Mouse (Mus musculus): Measurements from ENCODE around the gene Pkd1l3. TPM values are rescaled to one million over a fixed set of nuclear protein-coding genes. Genes with fewer than 3 reads are reported as not detected.

The Pkd1l3 gene
- polyA plus RNA-seq, 1 experiment from 2014 or later: 0.21 TPM

DNA sequence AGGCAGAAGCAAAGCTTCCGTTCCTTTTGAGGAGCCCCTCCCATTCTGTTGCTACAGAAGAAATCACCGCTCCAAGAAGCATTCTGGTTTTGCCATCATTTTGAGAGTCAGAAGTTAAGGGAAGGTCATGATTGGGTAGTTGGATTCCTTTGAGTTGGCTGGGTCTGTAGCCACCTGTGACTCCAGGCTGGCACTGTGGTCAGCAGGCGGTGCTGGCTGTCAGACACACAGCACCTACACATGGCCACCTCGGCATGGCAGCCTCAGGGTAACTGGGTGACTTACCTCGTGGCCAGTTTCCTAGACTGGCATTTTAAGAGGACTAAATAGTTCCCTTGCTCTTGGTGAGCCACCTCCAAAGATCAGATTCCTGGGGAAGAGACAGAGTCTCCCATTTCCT, 26.9 kb downstream of the Pkd1l3 start:
- no peaks in the 10 kb centered on the region for H3K9me3 ChIP-seq
- H3K4me1 ChIP-seq: no peaks in the 10 kb centered on the region
- no peak for DNase-seq (ENCODE audit: extremely low spot score, low spot score)
- no peak overlapping the region for H3K27ac ChIP-seq
- WGBS: 86% methylated on average over 5 of the region's 5 CpGs
- H3K36me3 ChIP-seq (replicated peaks): no peaks in the 10 kb centered on the region
- H3K4me3 ChIP-seq: no peak overlapping the region
- no peaks in the 10 kb centered on the region for H3K27me3 ChIP-seq (ENCODE audit: poor library complexity, severe bottlenecking)

DNA sequence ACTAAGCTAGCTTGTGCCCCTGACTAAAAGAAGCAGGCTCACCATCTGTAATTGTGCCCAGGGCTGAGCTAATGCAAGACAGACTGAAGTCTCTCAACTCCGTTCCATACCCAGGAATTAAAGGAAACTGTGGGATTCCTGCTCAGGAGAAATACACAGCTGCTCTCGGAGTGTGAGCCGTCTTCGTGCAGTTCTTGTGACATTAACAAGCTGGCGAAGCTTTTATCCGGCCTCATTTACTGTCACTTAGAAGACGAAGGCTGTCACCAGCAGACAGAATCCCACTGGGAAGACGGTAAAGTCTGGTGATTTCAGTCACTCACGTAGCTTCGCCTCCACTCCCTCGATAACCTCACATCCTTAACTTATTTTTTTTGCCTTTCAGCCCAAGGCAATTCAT, 33.0 kb downstream of the Pkd1l3 start:
- WGBS: 85% methylated on average over 11 of the region's 11 CpGs
- H3K27me3 ChIP-seq (ENCODE audit: poor library complexity, severe bottlenecking): no peaks in the 10 kb centered on the region
- H3K36me3 ChIP-seq (replicated peaks): no peaks in the 10 kb centered on the region
- DNase-seq (ENCODE audit: extremely low spot score, low spot score): no peak
- H3K4me3 ChIP-seq: no peak overlapping the region
- H3K27ac ChIP-seq: no peak overlapping the region
- no peaks in the 10 kb centered on the region for H3K4me1 ChIP-seq
- no peaks in the 10 kb centered on the region for H3K9me3 ChIP-seq

DNA sequence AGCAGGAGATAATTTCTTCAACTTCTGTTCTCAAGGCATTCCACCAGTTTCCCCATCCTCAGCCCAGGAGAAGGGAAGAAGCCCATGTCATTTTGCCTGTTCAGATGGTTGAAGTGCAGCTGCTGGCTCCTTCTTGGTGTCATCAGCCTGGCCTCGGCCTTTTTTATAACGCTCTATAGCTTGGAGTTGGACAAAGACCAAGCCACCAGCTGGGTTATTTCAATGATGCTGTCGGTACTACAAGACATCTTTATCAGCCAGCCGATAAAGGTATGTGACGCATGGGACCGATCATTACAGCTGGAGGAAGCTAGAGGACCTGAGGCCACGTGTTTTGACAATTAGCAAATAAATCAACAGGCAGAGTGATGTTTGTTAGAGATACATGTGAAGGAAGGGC, 34.2 kb downstream of the Pkd1l3 start:
- H3K4me1 ChIP-seq: no peaks in the 10 kb centered on the region
- no peak for DNase-seq (ENCODE audit: extremely low spot score, low spot score)
- 91% methylated on average over 7 of the region's 7 CpGs for WGBS
- H3K27me3 ChIP-seq (ENCODE audit: poor library complexity, severe bottlenecking): no peaks in the 10 kb centered on the region
- H3K27ac ChIP-seq: no peak overlapping the region
- no peaks in the 10 kb centered on the region for H3K36me3 ChIP-seq (replicated peaks)
- no peaks in the 10 kb centered on the region for H3K9me3 ChIP-seq
- H3K4me3 ChIP-seq: no peak overlapping the region

DNA sequence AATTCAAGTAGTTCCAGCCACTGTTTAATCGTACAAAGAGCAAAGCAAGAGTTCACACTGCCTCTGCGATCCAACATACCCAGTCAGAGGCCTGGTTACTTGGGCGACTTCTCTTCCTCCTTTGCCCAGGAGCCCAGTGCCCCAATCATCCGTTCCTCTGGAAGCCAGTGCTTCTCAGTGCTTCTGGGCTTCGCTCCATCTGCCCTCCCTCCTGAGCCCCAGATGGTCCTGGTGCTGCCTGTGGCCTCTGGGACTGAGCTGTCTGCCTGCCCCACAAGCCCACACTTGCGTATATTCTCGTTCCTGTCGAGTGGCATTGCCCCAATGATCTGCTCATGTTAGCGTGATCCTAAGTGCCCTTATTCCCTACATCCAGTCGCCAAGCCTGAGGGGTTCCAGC, 36.5 kb downstream of the Pkd1l3 start:
- no peaks in the 10 kb centered on the region for H3K27me3 ChIP-seq (ENCODE audit: poor library complexity, severe bottlenecking)
- WGBS: 81% methylated on average over 10 of the region's 10 CpGs
- DNase-seq (ENCODE audit: extremely low spot score, low spot score): no peak
- H3K36me3 ChIP-seq (replicated peaks): no peaks in the 10 kb centered on the region
- H3K9me3 ChIP-seq: no peaks in the 10 kb centered on the region
- H3K27ac ChIP-seq: no peak overlapping the region
- no peaks in the 10 kb centered on the region for H3K4me1 ChIP-seq
- no peak overlapping the region for H3K4me3 ChIP-seq

DNA sequence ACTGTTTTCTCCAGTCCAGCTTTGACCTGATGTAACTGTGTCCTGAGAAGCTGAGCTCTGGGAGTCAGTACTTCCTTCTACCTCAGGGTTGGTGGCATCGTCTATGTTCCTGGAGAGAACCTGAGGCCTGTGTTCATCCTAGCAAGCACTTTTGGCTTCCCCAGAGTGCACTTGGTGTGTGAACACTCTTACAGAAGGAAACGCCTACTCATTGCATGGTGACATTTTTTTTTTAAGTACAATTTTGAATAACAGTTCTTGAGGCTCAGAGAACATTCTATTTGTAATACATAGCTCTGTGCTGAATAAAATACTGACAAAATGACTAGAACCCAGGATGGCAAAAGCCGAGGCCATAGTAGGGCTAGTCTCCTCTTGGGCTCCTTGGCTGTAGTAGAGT, 42.5 kb downstream of the Pkd1l3 start:
- H3K36me3 ChIP-seq (replicated peaks): no peaks in the 10 kb centered on the region
- DNase-seq (ENCODE audit: extremely low spot score, low spot score): no peak
- no peak overlapping the region for H3K4me3 ChIP-seq
- H3K27ac ChIP-seq: no peak overlapping the region
- H3K4me1 ChIP-seq: no peaks in the 10 kb centered on the region
- H3K27me3 ChIP-seq (ENCODE audit: poor library complexity, severe bottlenecking): no peaks in the 10 kb centered on the region
- WGBS: 89% methylated on average over 3 of the region's 3 CpGs
- H3K9me3 ChIP-seq: no peaks in the 10 kb centered on the region

DNA sequence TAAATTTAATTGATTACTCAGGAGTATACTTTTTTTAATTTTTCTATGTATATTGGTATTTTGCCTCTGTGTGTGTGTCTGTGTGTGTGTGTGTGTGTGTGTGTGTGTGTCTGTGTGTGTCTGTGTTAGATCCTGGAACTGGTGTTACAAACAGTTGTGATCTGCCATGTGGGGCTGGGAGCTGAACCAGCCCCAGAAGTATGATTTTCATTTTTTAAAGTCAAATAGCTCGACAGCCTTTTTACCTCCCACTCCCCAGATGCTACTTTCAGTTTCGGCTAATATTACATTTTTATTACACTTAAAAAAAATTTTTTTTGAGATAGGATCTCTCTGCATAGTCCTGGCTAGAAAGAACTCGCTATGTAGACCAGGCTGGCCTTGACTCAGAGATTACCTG, 48.0 kb downstream of the Pkd1l3 start:
- H3K4me1 ChIP-seq: no peaks in the 10 kb centered on the region
- H3K4me3 ChIP-seq: no peak overlapping the region
- no peaks in the 10 kb centered on the region for H3K9me3 ChIP-seq
- DNase-seq (ENCODE audit: extremely low spot score, low spot score): no peak
- no peaks in the 10 kb centered on the region for H3K27me3 ChIP-seq (ENCODE audit: poor library complexity, severe bottlenecking)
- H3K36me3 ChIP-seq (replicated peaks): 0 out of 2 replicates have a peak, but pooled peaks cover 4% of the 10 kb centered on the region
- no peak overlapping the region for H3K27ac ChIP-seq
- 83% methylated on average over 3 of the region's 3 CpGs for WGBS

DNA sequence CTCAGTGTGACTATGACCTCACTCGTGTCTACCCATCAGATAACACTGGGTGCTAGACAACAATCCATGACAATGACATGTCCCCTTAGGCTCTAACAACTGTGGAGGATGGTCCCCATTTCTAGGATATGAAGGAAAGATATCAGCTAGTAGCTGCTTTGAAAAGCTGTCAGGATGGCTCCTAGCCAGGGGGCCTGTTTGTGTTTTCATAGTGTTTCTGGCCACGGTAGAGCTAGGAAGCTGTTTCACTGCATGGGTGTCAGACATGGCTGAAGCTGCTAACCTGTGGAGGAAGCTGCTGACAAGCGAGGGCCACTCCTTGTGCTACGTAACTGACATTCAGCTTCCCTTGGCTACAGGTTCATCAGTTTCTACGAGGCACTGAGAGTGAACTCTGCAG, 52.3 kb downstream of the Pkd1l3 start:
- Histone ChIP-seq H3K27me3 (ENCODE audit: poor library complexity, severe bottlenecking) (no peaks in the 10 kb centered on the region), H3K27ac (no peak overlapping the region), H3K4me1 (no peaks in the 10 kb centered on the region), H3K9me3 (no peaks in the 10 kb centered on the region), H3K4me3 (no peak overlapping the region), H3K36me3 (replicated peaks) (peaks cover 46% of the 10 kb centered on the region)
- no peak for DNase-seq (ENCODE audit: extremely low spot score, low spot score)
- 88% methylated on average over 5 of the region's 5 CpGs for WGBS

DNA sequence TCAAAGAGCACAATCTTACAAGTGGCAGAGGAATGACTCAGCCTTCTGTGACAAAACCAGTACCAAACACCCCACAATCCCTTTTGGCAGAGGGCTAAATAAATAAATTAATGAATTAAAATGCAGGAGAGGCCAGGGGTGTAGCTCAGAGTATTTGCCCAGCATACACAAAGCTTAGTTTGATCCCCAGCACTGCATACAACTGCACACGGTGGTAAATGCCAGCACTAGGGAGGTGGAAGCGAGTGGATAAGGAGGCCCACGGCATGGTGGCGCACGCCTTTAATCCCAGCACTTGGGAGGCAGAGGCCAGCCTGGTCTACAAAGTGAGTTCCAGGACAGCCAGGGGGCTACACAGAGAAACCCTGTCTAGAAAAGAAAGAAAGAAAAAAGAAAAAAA, 58.3 kb downstream of the Pkd1l3 start:
- no peak for DNase-seq (ENCODE audit: extremely low spot score, low spot score)
- Histone ChIP-seq H3K36me3 (replicated peaks) (peaks cover 99% of the 10 kb centered on the region), H3K9me3 (no peaks in the 10 kb centered on the region), H3K27ac (no peak overlapping the region), H3K4me1 (no peaks in the 10 kb centered on the region), H3K27me3 (ENCODE audit: poor library complexity, severe bottlenecking) (no peaks in the 10 kb centered on the region), H3K4me3 (no peak overlapping the region)
- WGBS: 93% methylated on average over 5 of the region's 5 CpGs

DNA sequence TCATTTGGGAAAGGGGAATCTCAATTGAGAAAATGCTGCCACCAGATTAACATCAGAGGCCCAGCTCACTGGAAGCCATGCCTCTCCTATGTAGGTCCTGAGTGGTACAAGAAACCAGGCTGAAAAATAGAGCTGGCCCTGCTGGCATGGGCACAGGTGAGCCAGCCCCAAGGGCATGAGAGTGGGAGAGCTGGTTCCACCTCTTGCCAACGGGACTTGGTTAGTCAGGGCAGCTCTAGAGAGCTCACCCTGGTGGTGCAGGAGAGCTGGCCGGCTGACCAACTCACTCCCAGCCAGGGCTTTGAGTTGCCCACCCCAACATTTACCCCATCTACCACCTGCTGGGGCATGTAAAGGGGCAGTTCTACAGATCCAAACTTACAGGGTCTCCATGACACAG, 59.3 kb downstream of the Pkd1l3 start:
- no peaks in the 10 kb centered on the region for H3K27me3 ChIP-seq (ENCODE audit: poor library complexity, severe bottlenecking)
- DNase-seq (ENCODE audit: extremely low spot score, low spot score): no peak
- no peaks in the 10 kb centered on the region for H3K4me1 ChIP-seq
- H3K9me3 ChIP-seq: no peaks in the 10 kb centered on the region
- H3K4me3 ChIP-seq: no peak overlapping the region
- 95% methylated on average over 2 of the region's 2 CpGs for WGBS
- H3K27ac ChIP-seq: no peak overlapping the region
- peaks cover 100% of the 10 kb centered on the region for H3K36me3 ChIP-seq (replicated peaks)

DNA sequence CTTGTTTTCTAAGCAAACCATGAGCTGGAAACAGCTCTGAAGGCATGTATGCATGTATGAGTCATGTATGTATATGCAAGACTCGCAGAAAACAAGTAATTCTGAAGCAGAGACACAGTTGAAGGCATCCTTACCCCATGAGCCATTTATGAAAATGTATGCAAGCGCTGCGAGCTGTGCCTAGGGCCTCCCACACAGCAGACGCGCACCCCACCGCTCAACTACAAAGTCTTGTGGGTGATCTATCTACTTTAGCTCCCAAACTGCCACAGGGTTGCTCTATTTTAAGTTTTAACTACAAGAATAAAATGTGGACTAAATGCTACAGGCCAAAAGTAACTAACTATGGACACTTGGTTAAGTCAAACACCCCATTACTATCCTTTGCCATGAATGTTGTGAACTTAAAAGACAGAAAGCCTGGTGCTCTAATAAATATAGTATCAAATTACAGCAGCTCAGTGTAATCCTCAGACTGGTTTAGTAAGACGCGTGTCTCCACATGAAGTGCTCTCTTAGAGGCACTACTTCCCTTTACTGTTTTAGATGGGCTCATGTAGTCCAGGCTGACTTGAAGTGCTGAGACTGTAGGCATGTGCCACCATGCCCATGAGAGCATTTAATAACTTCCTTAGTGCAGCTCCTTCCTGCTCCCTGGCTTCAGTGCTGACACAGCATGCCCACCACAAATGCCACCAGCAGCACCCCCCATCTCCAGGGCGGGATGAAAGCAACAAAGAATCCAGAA, 61.8 kb downstream of the Pkd1l3 start:
- DNase-seq (ENCODE audit: extremely low spot score, low spot score): no peak
- H3K9me3 ChIP-seq: no peaks in the 10 kb centered on the region
- no peak overlapping the region for H3K27ac ChIP-seq
- no peaks in the 10 kb centered on the region for H3K4me1 ChIP-seq
- H3K4me3 ChIP-seq: no peak overlapping the region
- H3K36me3 ChIP-seq (replicated peaks): peaks cover 99% of the 10 kb centered on the region
- no peaks in the 10 kb centered on the region for H3K27me3 ChIP-seq (ENCODE audit: poor library complexity, severe bottlenecking)
- 95% methylated on average over 9 of the region's 9 CpGs for WGBS

DNA sequence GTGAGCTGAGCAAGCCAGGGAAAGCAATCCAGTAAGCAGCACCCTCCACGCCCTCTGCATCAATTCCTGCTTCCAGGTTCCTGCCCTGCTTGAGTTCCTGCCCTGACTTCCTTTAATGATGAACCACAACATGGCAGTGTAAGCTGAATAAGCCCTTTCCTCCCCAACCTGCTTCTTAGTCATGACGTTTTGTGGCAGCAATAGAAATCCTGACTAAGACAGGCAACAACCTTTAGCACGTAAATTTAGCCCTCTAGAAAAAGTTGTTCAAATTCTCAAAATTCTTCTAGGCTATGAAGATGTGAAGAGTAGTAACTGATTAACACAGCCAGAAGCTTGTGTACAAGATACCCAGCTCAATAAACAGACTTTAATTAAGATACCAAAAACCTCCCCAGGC, 67.2 kb downstream of the Pkd1l3 start:
- Histone ChIP-seq H3K9me3 (no peaks in the 10 kb centered on the region), H3K36me3 (replicated peaks) (peaks cover 78% of the 10 kb centered on the region), H3K27ac (no peak overlapping the region), H3K27me3 (ENCODE audit: poor library complexity, severe bottlenecking) (no peaks in the 10 kb centered on the region), H3K4me1 (no peaks in the 10 kb centered on the region), H3K4me3 (no peak overlapping the region)
- 88% methylated on average over 3 of the region's 3 CpGs for WGBS
- DNase-seq (ENCODE audit: extremely low spot score, low spot score): no peak

DNA sequence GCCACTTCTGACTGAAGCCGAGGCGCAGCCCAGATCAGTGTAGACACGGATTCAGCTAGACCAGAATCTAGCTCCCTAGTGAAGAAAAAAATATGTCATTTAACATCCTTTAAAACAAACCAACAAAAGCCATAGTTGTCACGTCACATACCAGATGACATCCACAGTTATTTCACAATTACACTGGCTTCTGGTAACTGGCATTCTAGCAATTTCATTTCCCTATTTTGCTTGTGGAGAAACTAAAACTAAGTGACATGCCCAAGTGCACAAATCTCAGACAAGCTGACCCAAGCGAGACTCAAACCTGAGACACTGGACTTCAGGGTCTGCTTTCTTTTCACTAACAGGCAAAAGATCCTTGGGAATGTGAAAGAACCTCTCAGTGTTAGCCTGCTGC, 67.8 kb downstream of the Pkd1l3 start:
- Histone ChIP-seq H3K9me3 (no peaks in the 10 kb centered on the region), H3K4me3 (no peak overlapping the region), H3K27me3 (ENCODE audit: poor library complexity, severe bottlenecking) (no peaks in the 10 kb centered on the region), H3K27ac (no peak overlapping the region), H3K4me1 (no peaks in the 10 kb centered on the region), H3K36me3 (replicated peaks) (peaks cover 72% of the 10 kb centered on the region)
- WGBS: 97% methylated on average over 5 of the region's 5 CpGs
- no peak for DNase-seq (ENCODE audit: extremely low spot score, low spot score)

DNA sequence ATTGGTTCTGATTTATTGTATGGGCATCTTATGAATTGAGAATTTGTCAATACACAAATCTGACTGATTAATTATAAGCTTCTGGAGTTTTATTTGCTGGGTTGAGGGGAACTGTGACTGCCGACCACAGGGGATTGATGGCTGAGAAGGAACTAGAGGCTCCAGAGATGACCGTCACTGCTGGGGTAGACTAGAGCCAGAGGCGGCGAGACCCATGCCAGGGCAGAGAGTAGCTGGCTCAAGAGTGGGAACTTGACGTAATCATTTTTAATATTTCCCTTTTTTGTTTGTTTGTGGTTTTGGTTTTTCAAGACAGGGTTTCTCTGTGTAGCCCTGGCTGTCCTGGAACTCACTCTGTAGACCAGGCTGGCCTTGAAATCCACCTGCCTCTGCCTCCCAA, 72.9 kb downstream of the Pkd1l3 start:
- Histone ChIP-seq H3K9me3 (no peaks in the 10 kb centered on the region), H3K27me3 (ENCODE audit: poor library complexity, severe bottlenecking) (no peaks in the 10 kb centered on the region), H3K27ac (no peak overlapping the region), H3K36me3 (replicated peaks) (peaks cover 44% of the 10 kb centered on the region), H3K4me3 (no peak overlapping the region), H3K4me1 (peaks cover 20% of the 10 kb centered on the region)
- no peak for DNase-seq (ENCODE audit: extremely low spot score, low spot score)
- 95% methylated on average over 5 of the region's 5 CpGs for WGBS

DNA sequence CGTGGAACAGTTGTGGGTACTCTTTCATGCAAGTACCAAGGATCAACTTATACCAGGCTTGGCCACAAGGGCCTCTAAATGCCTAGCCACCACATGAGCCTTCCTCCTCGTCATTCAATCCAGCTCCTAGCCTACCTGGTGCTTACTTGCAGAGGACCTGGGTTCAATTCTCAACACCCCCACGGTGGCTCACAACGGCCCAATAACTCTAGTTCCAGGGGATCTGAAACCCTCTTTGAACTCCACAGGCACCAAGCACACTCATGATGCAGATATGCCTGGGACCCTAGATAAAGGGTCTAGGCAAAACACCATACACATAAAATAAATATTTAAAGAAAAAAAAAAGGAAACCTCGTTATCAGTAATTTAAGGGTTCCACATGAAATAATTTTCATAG, 77.5 kb downstream of the Pkd1l3 start:
- H3K36me3 ChIP-seq (replicated peaks): peaks cover 22% of the 10 kb centered on the region
- peaks cover 30% of the 10 kb centered on the region for H3K4me1 ChIP-seq
- H3K27me3 ChIP-seq (ENCODE audit: poor library complexity, severe bottlenecking): peaks cover 9% of the 10 kb centered on the region
- H3K27ac ChIP-seq: no peak overlapping the region
- H3K4me3 ChIP-seq: peak overlapping the region; percentile 99
- WGBS: 65% methylated on average over 5 of the region's 5 CpGs
- DNase-seq (ENCODE audit: extremely low spot score, low spot score): peak; percentile 20
- H3K9me3 ChIP-seq: no peaks in the 10 kb centered on the region
